Mouse (Mus musculus) embryonic facial prominence, embryonic 14.5 days (tissue): Measurements from ENCODE around the gene Nudcd2. TPM values are rescaled to one million over a fixed set of nuclear protein-coding genes. Genes with fewer than 3 reads are reported as not detected.
A peak's percentile ranks its signal among the peaks of the same experiment; 100 is the strongest.
"Not testable (repeated sequence)": the region's sequence is repeated elsewhere in the genome, so short reads cannot be mapped to it uniquely, and the experiment has no call there.

Experiments used
- ATAC-seq: fragments of 200-750 bp; cut with Nextera tagmentation; 2 replicates; pipeline ENCODE4 v1.8.0; 2017; ENCODE audit warnings: low read depth, moderate number of reproducible peaks, moderate TSS enrichment
- DNase-seq: peaks from one replicate; pipeline ENCODE4 v3.0.0-alpha.2; 2015; ENCODE audit warnings: low spot score
- H3K27ac ChIP-seq: fragments of 300-500 bp; sonication (generic); replicated peaks from 2 replicates; pipeline ENCODE4 v1.5.1; 2014; ENCODE audit warnings: low read depth, mild to moderate bottlenecking, low read length, moderate library complexity
- H3K27me3 ChIP-seq: fragments of 300-500 bp; sonication (generic); replicated peaks from 2 replicates; pipeline ENCODE4 v1.6.1; 2014; ENCODE audit warnings: low read length; ENCODE audit not compliant: control insufficient read depth, insufficient read depth
- H3K36me3 ChIP-seq: fragments of 300-500 bp; sonication (generic); 2 replicates; pipeline ENCODE4 v1.6.1; 2014; ENCODE audit warnings: low read length, mixed read lengths; ENCODE audit not compliant: control insufficient read depth, insufficient read depth
- H3K4me1 ChIP-seq: fragments of 300-500 bp; sonication (generic); 2 replicates; pipeline ENCODE4 v1.6.1; 2014; ENCODE audit warnings: antibody characterized with exemption, low read length; ENCODE audit not compliant: control insufficient read depth, insufficient read depth
- H3K4me2 ChIP-seq: fragments of 300-500 bp; sonication (generic); 2 replicates; pipeline ENCODE4 v1.6.1; 2014; ENCODE audit warnings: low read depth, mild to moderate bottlenecking, low read length, moderate library complexity, mixed read lengths
- H3K4me3 ChIP-seq: fragments of 300-500 bp; sonication (generic); 2 replicates; pipeline ENCODE4 v1.5.1; 2014; ENCODE audit warnings: low read depth, mild to moderate bottlenecking, low read length
- H3K9ac ChIP-seq: fragments of 300-500 bp; sonication (generic); 2 replicates; pipeline ENCODE4 v1.6.1; 2014; ENCODE audit warnings: low read depth, mild to moderate bottlenecking, low read length, moderate library complexity, mixed read lengths
- H3K9me3 ChIP-seq: fragments of 300-500 bp; sonication (generic); 2 replicates; pipeline ENCODE4 v1.6.1; 2016; ENCODE audit warnings: low read length; ENCODE audit not compliant: control insufficient read depth
- whole genome bisulfite sequencing: fragments of 180-500 bp; shearing (Covaris S2); extraction: QIAGEN DNeasy Blood & Tissue Kit; methylation state at CpG from one replicate; pipeline ENCODE4 v1.1.7; 2014; 5-methylcytosine and 5-hydroxymethylcytosine counted together
- polyA plus RNA-seq: library from polyadenylated mRNA; unstranded; fragments of >200 nt; fragmentation: Nextera tagmentation; extraction: Ambion mirVana; gene quantifications from 2 replicates; pipeline ENCODE4 v1.2.1, GENCODE M21; 2014

Nudcd2 gene
- polyA plus RNA-seq, 1 experiment from 2014 or later, result 122 TPM

DNA sequence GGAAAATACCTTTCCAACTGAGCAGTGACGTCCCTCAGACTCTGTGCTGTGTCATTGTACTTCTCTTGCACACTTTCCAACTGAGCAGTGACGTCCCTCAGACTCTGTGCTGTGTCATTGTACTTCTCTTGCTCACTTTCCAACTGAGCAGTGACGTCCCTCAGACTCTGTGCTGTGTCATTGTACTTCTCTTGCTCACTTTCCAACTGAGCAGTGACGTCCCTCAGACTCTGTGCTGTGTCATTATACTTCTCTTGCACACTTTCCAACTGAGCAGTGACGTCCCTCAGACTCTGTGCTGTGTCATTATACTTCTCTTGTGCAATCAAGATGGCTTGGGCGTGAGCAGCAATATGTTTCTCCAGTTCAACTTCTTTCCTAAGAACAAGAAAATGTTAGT, 23.6 kb upstream of the Nudcd2 start:
- not testable (repeated sequence) for H3K27ac ChIP-seq, H3K4me3 ChIP-seq, H3K4me1 ChIP-seq, H3K9me3 ChIP-seq, H3K27me3 ChIP-seq, H3K4me2 ChIP-seq, DNase-seq, H3K9ac ChIP-seq, ATAC-seq
- 91% methylated on average over 6 of the region's 6 CpGs for WGBS
- peaks cover 87% of the 10 kb centered on the region for H3K36me3 ChIP-seq

DNA sequence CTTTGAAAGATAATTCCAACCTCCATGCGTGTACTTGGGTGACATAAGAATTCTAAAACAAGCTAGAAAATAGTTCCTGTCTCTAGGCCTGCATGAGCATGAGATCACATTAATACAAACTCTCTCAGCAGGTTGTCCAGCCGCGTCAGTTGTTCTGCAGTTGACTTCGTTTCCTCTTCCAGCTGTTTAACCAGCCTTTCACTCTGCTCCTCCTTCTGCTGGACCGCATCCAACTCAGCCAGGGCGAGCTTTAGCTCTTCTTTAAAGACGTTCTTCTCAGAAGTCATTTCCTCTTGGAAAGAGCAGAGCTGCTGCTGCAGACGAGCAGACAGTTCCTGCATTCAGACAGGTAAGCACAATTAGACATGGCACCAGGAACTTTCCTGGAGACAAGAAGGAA, 19.6 kb upstream of the Nudcd2 start:
- peaks cover 79% of the 10 kb centered on the region for H3K36me3 ChIP-seq
- no peak overlapping the region for H3K27ac ChIP-seq
- WGBS, result 75% methylated on average over 8 of the region's 8 CpGs
- no peak for DNase-seq
- no peaks in the 10 kb centered on the region for H3K4me1 ChIP-seq
- H3K4me2 ChIP-seq, result no peak overlapping the region
- no peak overlapping the region for H3K4me3 ChIP-seq
- no peaks in the 10 kb centered on the region for H3K9me3 ChIP-seq
- H3K27me3 ChIP-seq, result no peaks in the 10 kb centered on the region
- ATAC-seq, result no peak
- no peak overlapping the region for H3K9ac ChIP-seq

DNA sequence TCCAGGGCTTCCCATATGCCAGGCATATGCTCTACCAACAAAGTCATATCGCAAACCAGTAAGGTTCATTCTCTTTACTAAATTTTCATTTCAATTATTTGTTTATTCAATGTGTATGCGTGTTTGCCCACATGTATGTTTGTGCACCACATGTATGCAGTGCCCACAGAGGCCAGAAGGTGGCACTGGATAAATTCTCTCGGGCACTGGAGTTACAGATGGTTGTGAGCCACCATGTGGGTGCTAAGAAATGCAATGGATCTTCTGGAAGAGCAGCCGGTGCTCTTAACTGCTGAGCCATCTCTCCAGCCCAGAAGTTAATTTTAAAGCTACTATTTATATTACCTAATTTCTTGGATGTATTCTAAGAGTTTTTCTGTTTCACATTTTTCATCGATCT, 17.9 kb upstream of the Nudcd2 start:
- Histone ChIP-seq H3K27me3 (no peaks in the 10 kb centered on the region), H3K27ac (no peak overlapping the region), H3K36me3 (peaks cover 80% of the 10 kb centered on the region), H3K4me1 (no peaks in the 10 kb centered on the region), H3K9me3 (no peaks in the 10 kb centered on the region), H3K4me2 (no peak overlapping the region), H3K9ac (no peak overlapping the region), H3K4me3 (no peak overlapping the region)
- DNase-seq, result no peak
- 94% methylated on average over 5 of the region's 5 CpGs for WGBS
- no peak for ATAC-seq

DNA sequence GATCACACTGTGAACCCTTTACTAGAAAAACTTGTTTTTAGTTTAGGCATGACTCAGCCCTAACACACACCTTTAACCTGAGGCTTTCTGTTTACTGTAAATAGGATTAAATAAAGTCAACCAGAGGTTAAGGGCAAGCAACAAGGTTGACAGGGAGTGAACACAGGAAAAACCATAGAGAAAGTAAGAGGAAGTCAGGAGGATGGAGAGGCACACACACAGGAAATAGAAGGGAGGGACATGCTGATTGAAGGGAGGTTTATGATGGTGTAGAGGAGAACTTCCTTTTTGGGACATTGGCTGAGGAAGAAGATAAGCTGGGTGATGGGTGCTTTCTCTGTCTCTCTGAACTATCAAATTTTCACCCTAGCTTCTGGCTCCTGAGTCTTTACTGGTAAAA, 15.1 kb upstream of the Nudcd2 start:
- ATAC-seq (no peak), DNase-seq (no peak)

DNA sequence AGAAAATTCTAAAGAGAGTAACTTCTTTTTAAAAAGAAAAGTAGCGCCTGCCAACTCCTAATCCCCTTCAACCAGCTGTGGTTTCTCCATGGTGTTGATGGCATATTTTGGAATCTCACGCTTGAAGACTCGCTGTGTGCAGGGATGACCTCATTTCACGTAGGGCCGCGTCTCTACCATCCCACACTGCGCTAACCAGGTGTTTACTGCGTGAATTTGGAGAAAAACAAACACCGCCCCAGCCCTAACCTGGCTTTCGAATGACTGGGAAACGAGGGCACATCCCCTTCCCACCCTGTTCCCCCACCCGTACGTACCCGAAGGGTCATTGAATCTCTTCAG, 499 bp upstream of the Nudcd2 start:
- H3K4me3 ChIP-seq, result peak overlapping the region; percentile 95
- H3K36me3 ChIP-seq, result peaks cover 30% of the 10 kb centered on the region
- DNase-seq (peak; percentile 20), ATAC-seq (peak; percentile 16; the same call in 1 of the 2 replicates)
- no peaks in the 10 kb centered on the region for H3K9me3 ChIP-seq
- peak overlapping the region; percentile 70 for H3K9ac ChIP-seq
- WGBS, result 2% methylated on average over 14 of the region's 14 CpGs
- peaks cover 16% of the 10 kb centered on the region; the same call in 1 of the 2 replicates for H3K4me1 ChIP-seq
- peak overlapping the region; percentile 87 for H3K4me2 ChIP-seq
- no peaks in the 10 kb centered on the region for H3K27me3 ChIP-seq
- H3K27ac ChIP-seq, result no peak overlapping the region

More for the DNA sequence above, 15.1 kb upstream of the Nudcd2 start:
- peaks cover 82% of the 10 kb centered on the region for H3K36me3 ChIP-seq
- no peaks in the 10 kb centered on the region for H3K9me3 ChIP-seq
- H3K4me3 ChIP-seq, result no peak overlapping the region
- no peak overlapping the region for H3K27ac ChIP-seq
- H3K27me3 ChIP-seq, result no peaks in the 10 kb centered on the region
- H3K9ac ChIP-seq, result no peak overlapping the region
- H3K4me2 ChIP-seq, result no peak overlapping the region
- H3K4me1 ChIP-seq, result no peaks in the 10 kb centered on the region

DNA sequence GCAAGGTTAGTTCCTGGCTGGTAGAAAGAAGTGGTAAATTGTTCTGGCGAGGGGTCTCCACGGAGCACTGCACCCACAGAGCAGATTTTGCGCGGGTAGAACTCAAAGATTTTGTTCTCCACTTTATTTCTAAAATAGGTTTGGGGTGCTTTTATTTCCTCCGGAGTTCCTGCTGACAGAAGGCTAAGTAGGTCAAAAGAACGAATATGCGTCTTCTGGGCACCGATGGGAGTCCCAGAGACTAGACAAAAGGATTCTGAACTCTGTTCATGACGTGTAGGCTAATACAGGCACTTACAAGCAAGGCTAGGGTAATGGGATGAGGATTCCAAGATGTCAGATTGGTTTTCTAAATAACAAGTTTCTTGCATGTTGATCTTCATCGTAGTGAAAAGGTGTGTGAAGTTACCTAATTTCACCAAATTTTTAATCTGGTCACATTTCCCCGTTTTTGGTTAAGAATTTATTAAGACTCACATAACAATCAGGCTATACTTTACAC, 835 bp downstream of the Nudcd2 start:
- no peak for ATAC-seq
- Histone ChIP-seq H3K4me1 (peaks cover 16% of the 10 kb centered on the region; the same call in 1 of the 2 replicates), H3K27ac (peak overlapping the region; percentile 84), H3K36me3 (peaks cover 29% of the 10 kb centered on the region), H3K27me3 (no peaks in the 10 kb centered on the region), H3K4me2 (peak overlapping the region; percentile 82), H3K9me3 (no peaks in the 10 kb centered on the region), H3K4me3 (peak overlapping the region; percentile 95), H3K9ac (peak overlapping the region; percentile 97)
- DNase-seq, result no peak
- WGBS, result 3% methylated on average over 11 of the region's 11 CpGs

DNA sequence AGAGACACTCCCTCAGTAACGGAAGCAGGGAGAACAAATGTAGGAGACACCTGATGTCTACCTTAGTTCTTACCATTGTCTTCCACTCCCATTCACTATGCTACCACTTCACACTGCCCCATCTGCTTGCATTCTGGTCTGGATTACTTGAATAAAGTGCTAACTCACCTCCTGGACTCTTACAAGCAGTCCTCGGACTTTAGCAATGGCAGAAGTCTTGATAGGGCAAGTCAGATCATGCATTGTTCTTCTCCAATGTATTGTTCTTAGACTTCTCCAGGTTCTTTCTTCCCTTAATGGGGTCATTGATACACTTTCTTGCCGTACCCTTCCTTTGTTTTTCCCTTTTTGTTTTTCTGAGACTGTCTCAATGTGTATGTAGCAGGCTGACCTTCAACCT, 3.9 kb downstream of the Nudcd2 start:
- H3K36me3 ChIP-seq, result peaks cover 43% of the 10 kb centered on the region

DNA sequence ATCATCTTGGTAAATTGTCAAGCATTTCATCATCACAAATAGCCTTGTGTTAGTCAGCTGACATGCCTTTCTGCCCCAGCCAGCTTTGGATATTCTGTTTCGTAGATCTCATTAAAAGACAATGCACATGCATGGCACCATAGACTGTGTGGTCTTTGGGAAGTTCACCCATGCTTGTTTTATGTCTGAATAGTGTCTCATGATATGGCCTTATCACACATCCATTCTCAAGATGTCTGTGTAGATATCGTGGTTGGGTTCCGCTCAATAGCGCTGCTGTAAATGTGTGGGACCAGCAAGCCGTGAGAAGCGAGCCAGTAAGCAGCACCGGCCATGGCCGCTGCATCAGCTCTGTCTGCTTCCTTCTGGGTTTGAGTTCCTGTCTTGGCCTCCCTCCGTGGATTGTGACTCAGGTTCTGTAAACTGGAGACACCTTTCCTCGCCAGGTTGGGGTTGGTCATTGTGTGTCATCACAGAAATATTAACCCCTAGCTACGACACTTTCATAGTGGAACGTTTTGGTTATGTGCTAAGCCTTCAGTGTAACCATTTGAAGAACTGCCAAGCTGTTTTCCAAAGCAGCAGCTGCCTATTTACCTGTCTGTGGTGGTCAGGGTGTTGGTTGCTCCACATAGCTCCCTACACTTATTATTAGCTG, 8.3 kb downstream of the Nudcd2 start:
- DNase-seq (no peak), ATAC-seq (no peak)
- Histone ChIP-seq H3K4me2 (no peak overlapping the region), H3K4me1 (no peaks in the 10 kb centered on the region), H3K27me3 (no peaks in the 10 kb centered on the region), H3K4me3 (no peak overlapping the region), H3K9me3 (no peaks in the 10 kb centered on the region), H3K36me3 (peaks cover 38% of the 10 kb centered on the region), H3K9ac (no peak overlapping the region), H3K27ac (no peak overlapping the region)
- 93% methylated on average over 12 of the region's 12 CpGs for WGBS

More for the DNA sequence above, 3.9 kb downstream of the Nudcd2 start:
- Histone ChIP-seq H3K4me2 (no peak overlapping the region), H3K4me1 (peaks cover 8% of the 10 kb centered on the region; the same call in 1 of the 2 replicates), H3K27me3 (no peaks in the 10 kb centered on the region), H3K4me3 (no peak overlapping the region), H3K9ac (no peak overlapping the region), H3K27ac (no peak overlapping the region), H3K9me3 (no peaks in the 10 kb centered on the region)
- no peak for ATAC-seq
- no peak for DNase-seq
- WGBS, result 90% methylated on average over 3 of the region's 3 CpGs

DNA sequence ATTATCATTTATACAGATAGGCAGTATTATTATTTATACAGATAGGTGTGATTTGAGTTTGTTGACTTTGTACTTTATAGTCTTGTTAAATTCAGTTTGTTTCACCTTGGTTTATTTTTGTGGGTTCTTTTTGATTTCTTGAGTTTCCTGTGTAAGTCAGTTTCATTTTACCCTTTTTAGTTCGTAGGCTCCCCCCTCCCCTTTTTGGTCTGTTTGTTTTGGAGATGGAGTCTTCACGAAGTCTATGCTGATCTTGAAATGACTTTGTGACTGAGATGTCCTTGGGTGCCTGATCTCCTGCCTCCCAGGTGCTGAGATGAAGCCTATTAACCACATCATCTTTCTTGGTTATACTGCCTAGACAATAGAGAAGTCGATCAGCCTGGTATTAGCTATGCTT, 10.9 kb downstream of the Nudcd2 start:
- H3K9ac ChIP-seq, result no peak overlapping the region
- no peak for ATAC-seq
- H3K4me1 ChIP-seq, result no peaks in the 10 kb centered on the region
- no peak for DNase-seq
- WGBS, result 80% methylated on average over 3 of the region's 3 CpGs
- no peaks in the 10 kb centered on the region for H3K9me3 ChIP-seq
- no peak overlapping the region for H3K4me2 ChIP-seq
- H3K27me3 ChIP-seq, result no peaks in the 10 kb centered on the region
- H3K4me3 ChIP-seq, result no peak overlapping the region
- peaks cover 14% of the 10 kb centered on the region for H3K36me3 ChIP-seq
- H3K27ac ChIP-seq, result no peak overlapping the region
